Mouse (Mus musculus) limb, embryonic 15.5 days (tissue): ENCODE results near the gene Gamt. TPM values are rescaled to one million over a fixed set of nuclear protein-coding genes. Genes with fewer than 3 reads are reported as not detected.

Experiments used
- ATAC-seq: fragments of 200-750 bp; cut with Nextera tagmentation; 2 replicates; pipeline ENCODE4 v1.8.0; 2017; ENCODE audit warnings: low read depth, moderate TSS enrichment; ENCODE audit not compliant: insufficient number of reproducible peaks, low FRiP score, low TSS enrichment
- H3K27ac ChIP-seq: fragments of 300-500 bp; sonication (generic); 2 replicates; pipeline ENCODE4 v1.5.1; 2015; ENCODE audit warnings: moderate library complexity, mild to moderate bottlenecking, inconsistent platforms
- H3K27me3 ChIP-seq: fragments of 300-500 bp; sonication (generic); 2 replicates; pipeline ENCODE4 v1.6.1; 2015; ENCODE audit warnings: inconsistent platforms
- H3K36me3 ChIP-seq: fragments of 300-500 bp; sonication (generic); 2 replicates; pipeline ENCODE4 v1.6.1; 2015; ENCODE audit warnings: inconsistent platforms
- H3K4me1 ChIP-seq: fragments of 300-500 bp; sonication (generic); 2 replicates; pipeline ENCODE4 v1.6.1; 2015; ENCODE audit warnings: inconsistent platforms
- H3K4me2 ChIP-seq: fragments of 300-500 bp; sonication (generic); 2 replicates; pipeline ENCODE4 v1.6.1; 2015; ENCODE audit warnings: mild to moderate bottlenecking, inconsistent platforms
- H3K4me3 ChIP-seq: fragments of 300-500 bp; sonication (generic); 2 replicates; pipeline ENCODE4 v1.5.1; 2015; ENCODE audit warnings: mild to moderate bottlenecking, inconsistent platforms
- H3K9ac ChIP-seq: fragments of 300-500 bp; sonication (generic); 2 replicates; pipeline ENCODE4 v1.6.1; 2015; ENCODE audit warnings: inconsistent platforms
- H3K9me3 ChIP-seq: fragments of 300-500 bp; sonication (generic); 2 replicates; pipeline ENCODE4 v1.6.1; 2016; ENCODE audit warnings: inconsistent platforms
- WGBS: fragments of 180-500 bp; shearing (Covaris S2); methylation state at CpG from one replicate; pipeline ENCODE4 v1.1.7; 2015; 5-methylcytosine and 5-hydroxymethylcytosine counted together
- polyA plus RNA-seq: library from polyadenylated mRNA; unstranded; fragments of >200 nt; fragmentation: Nextera tagmentation; extraction: Ambion mirVana; gene quantifications from 2 replicates; pipeline ENCODE4 v1.2.1, GENCODE M21; 2015

Gamt gene
- polyA plus RNA-seq, result 64.4 and 127 TPM in 2 replicates

DNA sequence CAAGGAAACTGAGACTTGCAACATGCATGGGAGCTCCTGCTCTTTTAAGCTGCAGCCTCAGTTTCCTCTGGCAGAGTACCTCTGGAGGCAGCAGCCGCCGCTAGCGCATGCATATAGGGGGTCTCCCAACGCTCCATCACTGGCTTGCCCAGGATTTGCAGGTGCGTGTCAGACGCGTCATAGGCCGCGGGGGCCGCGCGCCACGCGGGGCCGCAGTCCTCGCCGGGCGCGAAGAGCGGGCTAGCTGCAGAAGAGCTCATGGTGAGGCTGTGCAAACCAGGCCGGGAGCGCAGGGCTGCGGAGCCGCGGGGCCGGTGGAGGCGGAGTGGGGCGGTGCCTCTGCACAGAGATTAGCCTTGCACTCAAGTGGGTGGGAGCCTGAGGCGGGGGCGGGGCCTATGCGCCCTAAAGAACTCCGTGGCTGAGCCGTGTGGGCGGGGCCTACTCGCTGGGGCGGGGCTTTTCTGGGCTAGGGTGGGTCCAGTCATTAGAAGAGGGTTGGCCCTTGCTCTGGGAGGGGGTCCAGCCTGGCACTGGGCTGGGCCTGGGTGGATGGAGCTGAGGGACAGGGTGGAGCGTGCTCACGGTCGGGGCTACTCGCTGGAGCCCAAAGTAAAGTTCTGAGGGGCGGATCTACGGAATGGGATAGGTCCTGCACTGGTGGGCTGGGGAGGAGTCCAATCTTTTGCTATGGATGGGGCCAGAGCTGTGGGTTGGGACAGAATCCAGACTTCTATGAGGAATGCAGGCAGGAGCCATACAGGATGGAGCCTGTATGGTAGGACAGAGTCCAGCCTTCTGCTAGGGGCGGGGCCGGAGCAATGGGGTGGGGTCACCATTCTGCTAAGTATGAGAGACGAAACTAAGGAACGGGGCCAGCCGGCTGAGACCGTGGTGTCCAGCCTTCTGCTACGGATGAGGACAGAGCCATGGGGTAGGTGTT lies at the start of gene Gamt, which contains the start of gene Dazap1:
TSS of gene Gamt (minus strand) at position 371 of the 943 bp plus-strand sequence.
TSS of gene Dazap1 (plus strand) at position 845 of the 943 bp plus-strand sequence.
- Histone ChIP-seq H3K27me3 (no peaks in the 10 kb centered on the region), H3K4me1 (peaks cover 47% of the 10 kb centered on the region), H3K4me2 (peak within 1 kb of the TSS; percentile 92), H3K36me3 (peaks cover 33% of the 10 kb centered on the region), H3K4me3 (peak within 1 kb of the TSS; percentile 55), H3K9ac (peak within 1 kb of the TSS; percentile 62), H3K9me3 (no peaks in the 10 kb centered on the region), H3K27ac (peak within 1 kb of the TSS; percentile 99)
- WGBS, result 0% methylated on average over 44 of the region's 49 CpGs
- peak; percentile 94 for ATAC-seq

DNA sequence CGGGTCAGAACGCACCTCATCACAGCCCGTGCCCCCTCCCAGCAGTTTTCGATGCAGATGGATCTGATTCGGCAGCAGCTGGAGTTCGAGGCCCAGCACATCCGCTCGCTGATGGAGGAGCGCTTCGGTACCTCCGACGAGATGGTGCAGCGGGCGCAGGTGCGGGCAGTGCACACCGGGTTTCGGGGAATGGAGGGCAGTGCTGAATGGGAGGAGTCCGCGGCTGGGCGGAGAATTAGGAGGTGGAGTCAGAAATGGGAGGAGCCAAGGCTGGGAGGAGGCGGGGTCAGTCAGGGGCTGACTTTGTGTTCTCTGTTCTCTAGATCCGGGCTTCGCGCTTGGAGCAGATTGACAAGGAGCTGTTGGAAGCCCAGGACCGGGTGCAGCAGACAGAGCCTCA lies 44.0 kb upstream of the Gamt start:
- WGBS, result 12% methylated on average over 24 of the region's 25 CpGs
- Histone ChIP-seq H3K4me1 (peaks cover 9% of the 10 kb centered on the region), H3K4me3 (no peak overlapping the region), H3K36me3 (0 out of 2 replicates have a peak, but pooled peaks cover 5% of the 10 kb centered on the region), H3K9me3 (no peaks in the 10 kb centered on the region), H3K27me3 (peaks cover 69% of the 10 kb centered on the region), H3K9ac (no peak overlapping the region), H3K4me2 (peak overlapping the region; percentile 12; the same call in 1 of the 2 replicates), H3K27ac (no peak overlapping the region)
- ATAC-seq, result no peak

DNA sequence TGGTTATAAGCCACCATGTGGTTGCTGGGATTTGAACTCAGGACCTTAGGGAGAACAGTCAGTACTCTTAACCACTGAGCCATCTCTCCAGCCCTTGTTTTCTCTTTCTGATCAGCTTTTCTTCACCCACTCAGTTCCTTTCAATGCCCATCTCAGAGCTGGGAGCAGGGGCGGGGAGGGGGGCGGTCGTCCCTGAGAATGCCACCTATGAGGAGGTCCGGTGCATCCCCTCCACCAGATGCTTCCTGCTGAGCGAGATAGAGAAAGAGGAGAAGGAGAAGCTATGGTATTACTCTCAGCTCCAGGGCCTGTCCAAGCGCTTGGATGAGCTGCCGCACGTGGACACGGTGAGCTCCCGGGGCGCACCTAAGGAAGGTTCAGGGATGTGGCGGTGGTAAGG lies 43.6 kb upstream of the Gamt start:
- Histone ChIP-seq H3K27ac (no peak overlapping the region), H3K4me2 (peak overlapping the region; percentile 12; the same call in 1 of the 2 replicates), H3K9ac (no peak overlapping the region), H3K4me1 (peaks cover 9% of the 10 kb centered on the region), H3K9me3 (no peaks in the 10 kb centered on the region), H3K36me3 (0 out of 2 replicates have a peak, but pooled peaks cover 5% of the 10 kb centered on the region), H3K4me3 (no peak overlapping the region), H3K27me3 (peaks cover 73% of the 10 kb centered on the region)
- 16% methylated on average over 12 of the region's 12 CpGs for WGBS
- no peak for ATAC-seq

DNA sequence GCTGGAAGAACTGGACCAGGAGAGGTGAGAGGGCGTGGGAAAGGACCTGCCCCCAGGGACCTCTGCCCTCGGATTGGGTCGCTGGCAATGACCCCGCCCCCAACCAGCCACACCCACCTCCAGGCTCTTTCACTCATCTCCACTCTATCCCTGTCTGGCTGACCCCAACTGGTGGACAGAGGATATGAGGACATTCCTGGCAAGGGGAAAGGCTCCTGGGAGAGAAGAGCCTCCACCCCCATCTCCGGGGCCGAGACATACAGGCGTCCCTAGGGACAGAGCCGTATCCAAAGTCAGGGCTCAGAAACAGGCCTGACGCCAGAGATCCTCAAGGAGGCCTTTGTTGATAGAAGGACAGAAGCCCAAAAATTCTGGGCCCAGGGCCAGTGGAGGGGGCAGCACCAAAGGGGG lies 41.7 kb upstream of the Gamt start:
- no peaks in the 10 kb centered on the region for H3K9me3 ChIP-seq
- H3K4me3 ChIP-seq, result no peak overlapping the region
- H3K4me2 ChIP-seq, result no peak overlapping the region
- WGBS, result 12% methylated on average over 9 of the region's 9 CpGs
- H3K9ac ChIP-seq, result no peak overlapping the region
- H3K27me3 ChIP-seq, result peaks cover 93% of the 10 kb centered on the region
- H3K27ac ChIP-seq, result no peak overlapping the region
- peaks cover 14% of the 10 kb centered on the region for H3K4me1 ChIP-seq
- 0 out of 2 replicates have a peak, but pooled peaks cover 5% of the 10 kb centered on the region for H3K36me3 ChIP-seq
- no peak for ATAC-seq

DNA sequence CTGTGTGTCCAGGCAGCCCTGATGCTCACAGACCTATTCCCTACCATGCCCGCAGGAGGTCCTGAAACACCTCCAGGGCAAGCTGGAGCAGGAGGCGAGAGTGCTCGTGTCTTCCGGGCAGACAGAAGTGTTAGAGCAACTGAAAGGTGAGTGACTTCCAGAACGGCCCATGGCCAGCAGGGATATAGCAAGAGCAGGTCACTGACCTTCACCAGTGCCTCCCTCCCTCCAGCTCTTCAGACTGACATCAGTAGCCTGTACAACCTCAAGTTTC lies 41.2 kb upstream of the Gamt start:
- H3K4me2 ChIP-seq, result no peak overlapping the region
- 54% methylated on average over 5 of the region's 5 CpGs for WGBS
- H3K9me3 ChIP-seq, result no peaks in the 10 kb centered on the region
- 0 out of 2 replicates have a peak, but pooled peaks cover 5% of the 10 kb centered on the region for H3K36me3 ChIP-seq
- peaks cover 14% of the 10 kb centered on the region for H3K4me1 ChIP-seq
- H3K27ac ChIP-seq, result no peak overlapping the region
- no peak overlapping the region for H3K4me3 ChIP-seq
- H3K27me3 ChIP-seq, result peaks cover 94% of the 10 kb centered on the region
- no peak overlapping the region for H3K9ac ChIP-seq
- ATAC-seq, result no peak

DNA sequence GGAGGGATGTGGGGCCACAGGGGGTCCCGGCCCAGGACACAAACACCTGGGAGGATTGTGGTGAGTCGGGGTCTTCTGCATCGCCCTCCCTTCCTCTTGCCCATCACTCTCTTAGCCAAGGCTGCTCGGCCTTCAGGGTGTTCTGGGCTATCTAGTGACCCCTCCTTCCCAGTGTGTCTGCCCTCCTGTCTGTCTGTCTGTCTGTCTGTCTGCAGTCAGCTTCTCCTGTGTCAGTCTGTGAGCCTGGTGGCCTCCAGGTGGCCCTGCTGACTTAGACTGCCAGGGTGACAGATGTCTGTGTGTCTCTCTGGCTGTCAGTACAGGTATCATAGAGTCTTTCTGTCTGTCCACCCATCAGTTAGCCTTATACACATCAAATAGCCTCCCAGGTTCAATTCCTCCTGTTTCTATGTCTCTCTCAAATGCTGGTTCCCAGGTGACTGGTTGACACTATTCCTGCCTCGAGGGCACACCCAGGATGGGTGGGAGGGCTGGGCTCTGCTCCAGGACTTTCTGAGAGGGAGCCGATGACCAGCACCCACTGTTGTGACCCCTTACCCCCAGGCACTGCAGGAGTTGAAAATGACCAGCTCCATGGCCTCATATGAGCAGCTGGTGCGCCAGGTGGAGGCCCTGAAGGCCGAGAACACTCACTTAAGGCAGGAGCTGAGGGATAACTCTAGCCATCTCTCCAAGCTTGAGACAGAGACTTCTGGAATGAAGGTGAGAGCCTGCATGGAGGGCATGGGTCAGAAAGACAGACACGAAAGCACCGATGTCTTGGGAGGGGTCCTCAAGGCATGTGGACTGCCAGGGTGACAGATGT lies 40.7 kb upstream of the Gamt start:
- Histone ChIP-seq H3K4me2 (no peak overlapping the region), H3K27ac (no peak overlapping the region), H3K36me3 (0 out of 2 replicates have a peak, but pooled peaks cover 5% of the 10 kb centered on the region), H3K27me3 (peaks cover 92% of the 10 kb centered on the region), H3K4me1 (peaks cover 20% of the 10 kb centered on the region), H3K9ac (no peak overlapping the region), H3K9me3 (no peaks in the 10 kb centered on the region), H3K4me3 (no peak overlapping the region)
- 71% methylated on average over 10 of the region's 10 CpGs for WGBS
- ATAC-seq, result no peak

DNA sequence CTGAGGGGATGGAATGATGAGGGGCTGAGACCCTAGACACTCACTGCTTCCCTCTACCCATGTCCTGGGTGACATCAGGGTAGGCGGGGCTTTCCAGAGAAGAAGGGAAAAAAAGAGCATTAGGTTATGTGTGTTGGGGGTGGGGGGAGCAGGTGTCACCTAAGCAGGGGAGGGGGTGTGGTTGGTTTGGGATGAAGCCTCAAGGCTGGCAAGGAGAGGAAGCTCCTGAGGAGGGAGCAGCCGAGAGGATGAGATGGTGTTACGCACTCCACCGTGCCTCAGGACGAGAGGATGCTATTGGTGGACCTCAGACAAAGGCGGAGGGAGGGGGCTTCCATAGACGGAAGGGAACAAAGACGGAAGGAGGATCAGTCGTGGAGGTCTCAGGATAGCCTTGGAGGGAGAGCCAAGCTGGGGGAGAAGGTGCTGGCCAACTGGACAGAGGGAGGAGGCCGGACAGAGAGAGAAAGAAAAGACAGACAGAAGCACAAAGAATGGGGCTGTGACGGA lies 39.9 kb upstream of the Gamt start:
- Histone ChIP-seq H3K36me3 (0 out of 2 replicates have a peak, but pooled peaks cover 4% of the 10 kb centered on the region), H3K9me3 (no peaks in the 10 kb centered on the region), H3K4me3 (no peak overlapping the region), H3K4me2 (no peak overlapping the region), H3K27me3 (peaks cover 85% of the 10 kb centered on the region), H3K9ac (no peak overlapping the region), H3K27ac (no peak overlapping the region), H3K4me1 (peaks cover 26% of the 10 kb centered on the region)
- ATAC-seq, result no peak
- WGBS, result 26% methylated on average over 11 of the region's 11 CpGs

DNA sequence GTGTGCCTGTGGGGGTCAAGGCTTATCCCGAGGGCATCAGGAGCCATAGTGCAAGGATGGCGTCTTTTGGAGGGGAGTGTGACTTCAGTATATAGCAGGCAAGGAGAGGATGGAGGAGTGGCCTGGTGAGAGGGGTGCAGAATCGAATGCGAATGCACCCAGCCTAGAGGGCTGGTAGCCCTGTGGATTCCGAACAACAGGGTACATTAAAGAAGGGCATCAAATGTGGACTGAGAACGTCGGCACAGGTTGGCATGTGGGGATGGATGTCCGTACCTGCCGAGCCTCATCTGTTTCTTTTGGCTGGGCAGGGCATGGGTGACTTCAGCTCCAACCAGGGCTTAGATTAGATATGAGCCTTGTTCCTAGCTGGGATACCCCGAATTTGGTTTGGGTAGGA lies 39.0 kb upstream of the Gamt start:
- no peaks in the 10 kb centered on the region for H3K9me3 ChIP-seq
- peaks cover 32% of the 10 kb centered on the region for H3K4me1 ChIP-seq
- H3K27me3 ChIP-seq, result peaks cover 76% of the 10 kb centered on the region
- H3K27ac ChIP-seq, result no peak overlapping the region
- no peak for ATAC-seq
- no peak overlapping the region for H3K9ac ChIP-seq
- H3K4me3 ChIP-seq, result no peak overlapping the region
- no peak overlapping the region for H3K4me2 ChIP-seq
- H3K36me3 ChIP-seq, result peaks cover 3% of the 10 kb centered on the region
- 48% methylated on average over 10 of the region's 10 CpGs for whole genome bisulfite sequencing

DNA sequence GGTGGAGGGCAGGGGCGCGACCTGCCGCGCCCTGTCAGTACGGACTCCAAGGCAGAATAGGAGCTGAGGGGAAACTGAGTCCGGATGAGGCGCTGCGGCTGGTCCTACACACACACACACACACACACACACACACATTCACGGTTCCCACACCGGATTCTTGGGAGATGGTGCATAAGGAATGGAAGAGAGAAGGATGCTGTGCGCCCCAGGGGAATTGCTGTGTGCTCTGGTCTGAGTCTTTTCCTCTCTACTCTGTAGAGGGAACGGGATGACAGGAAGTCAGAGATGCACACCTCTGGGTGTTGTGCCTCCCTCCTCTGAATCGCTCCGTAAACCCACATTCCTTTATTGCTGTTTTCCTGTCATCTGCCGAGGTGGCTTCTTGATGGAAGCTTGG lies 38.5 kb upstream of the Gamt start:
- H3K4me2 ChIP-seq, result peak overlapping the region; percentile 25; the same call in 1 of the 2 replicates
- H3K36me3 ChIP-seq, result peaks cover 9% of the 10 kb centered on the region
- no peaks in the 10 kb centered on the region for H3K9me3 ChIP-seq
- no peak overlapping the region for H3K27ac ChIP-seq
- ATAC-seq, result no peak
- 0 out of 2 replicates have a peak overlapping the region, but pooled peaks have one; percentile 1 for H3K4me3 ChIP-seq
- H3K27me3 ChIP-seq, result peaks cover 71% of the 10 kb centered on the region
- 6% methylated on average over 15 of the region's 15 CpGs for WGBS
- no peak overlapping the region for H3K9ac ChIP-seq
- H3K4me1 ChIP-seq, result peaks cover 35% of the 10 kb centered on the region

DNA sequence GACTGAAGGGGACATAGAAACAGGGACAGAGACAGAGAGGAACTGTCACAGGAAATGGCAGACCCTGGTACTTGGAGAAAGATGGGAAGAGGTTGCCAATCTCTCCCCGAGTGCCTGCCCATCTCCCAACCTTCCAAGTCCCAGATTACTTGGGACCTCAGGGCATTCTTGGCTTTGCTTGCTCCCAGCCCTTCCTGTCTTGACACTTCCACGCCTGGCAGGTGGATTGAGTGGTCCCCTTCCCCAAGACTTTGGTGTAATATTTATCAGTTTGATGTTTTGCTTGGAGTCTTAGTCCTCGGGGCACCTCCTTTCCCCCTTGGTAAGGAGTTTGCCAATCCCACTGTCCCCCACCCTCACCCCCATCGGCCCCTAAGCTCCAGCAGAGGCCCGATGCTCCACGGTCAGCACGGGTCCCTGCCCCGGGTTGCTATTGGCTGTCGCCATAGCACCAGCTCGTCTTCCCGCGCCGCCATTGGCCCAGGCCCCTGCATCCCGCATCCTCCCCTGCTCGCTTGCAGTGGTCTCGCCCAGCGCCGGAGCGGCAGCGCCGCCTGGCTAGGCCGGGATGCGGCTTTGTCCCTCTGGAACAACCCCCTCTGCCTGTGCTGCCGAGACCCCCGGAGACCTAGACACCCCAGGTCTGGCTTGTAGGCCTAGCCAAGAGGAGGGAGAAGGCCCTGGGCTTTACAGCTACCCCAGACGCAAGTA lies 37.9 kb upstream of the Gamt start:
- H3K27ac ChIP-seq, result no peak overlapping the region
- no peak for ATAC-seq
- H3K4me3 ChIP-seq, result 0 out of 2 replicates have a peak overlapping the region, but pooled peaks have one; percentile 1
- no peaks in the 10 kb centered on the region for H3K9me3 ChIP-seq
- H3K9ac ChIP-seq, result no peak overlapping the region
- peak overlapping the region; percentile 25; the same call in 1 of the 2 replicates for H3K4me2 ChIP-seq
- H3K27me3 ChIP-seq, result peaks cover 65% of the 10 kb centered on the region
- peaks cover 40% of the 10 kb centered on the region for H3K4me1 ChIP-seq
- H3K36me3 ChIP-seq, result peaks cover 14% of the 10 kb centered on the region
- 3% methylated on average over 26 of the region's 26 CpGs for WGBS

DNA sequence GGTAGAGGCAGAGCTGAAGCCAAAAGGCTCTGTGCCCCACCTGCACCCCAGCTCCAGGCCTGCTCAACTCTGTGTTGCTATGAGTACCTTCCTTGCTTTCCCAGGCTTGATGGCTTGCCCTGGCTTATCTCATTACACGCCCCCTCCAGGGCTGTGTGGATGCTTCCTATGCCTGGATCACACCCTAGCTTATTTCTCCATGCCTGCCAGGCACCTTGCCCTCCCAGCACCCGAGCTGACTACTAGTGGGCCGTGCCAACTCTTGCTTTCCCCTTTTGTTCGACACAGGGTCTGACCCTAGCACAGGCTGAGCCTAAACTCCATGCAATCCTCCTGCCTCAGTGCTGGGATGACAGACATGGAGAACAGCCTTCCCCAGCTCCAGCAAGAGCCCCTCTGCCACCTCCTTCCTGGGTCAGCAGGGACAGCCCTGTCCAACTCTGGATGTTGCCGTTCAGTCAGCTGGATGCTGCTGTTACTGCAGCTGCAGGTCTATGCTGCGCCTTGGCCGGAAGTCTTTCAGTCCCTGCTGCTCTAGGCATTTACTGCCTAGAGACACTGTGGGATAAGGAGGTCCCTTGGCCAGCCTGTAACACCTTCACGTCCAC lies 36.8 kb upstream of the Gamt start:
- Histone ChIP-seq H3K4me3 (no peak overlapping the region), H3K9ac (no peak overlapping the region), H3K4me1 (peaks cover 47% of the 10 kb centered on the region), H3K27ac (no peak overlapping the region), H3K9me3 (no peaks in the 10 kb centered on the region), H3K4me2 (no peak overlapping the region), H3K36me3 (peaks cover 19% of the 10 kb centered on the region), H3K27me3 (peaks cover 60% of the 10 kb centered on the region)
- ATAC-seq, result no peak
- 63% methylated on average over 8 of the region's 8 CpGs for WGBS
